Mouse (Mus musculus): ENCODE measurements around the gene Slc26a10.
A peak's percentile ranks its signal among the peaks of the same experiment; 100 is the strongest.

Gene Slc26a10

GRCm38 (mm10) chr10:127127711-127128279 lies 52.6 kb downstream of the Slc26a10 start:
- no peak for DNase-seq

DNA sequence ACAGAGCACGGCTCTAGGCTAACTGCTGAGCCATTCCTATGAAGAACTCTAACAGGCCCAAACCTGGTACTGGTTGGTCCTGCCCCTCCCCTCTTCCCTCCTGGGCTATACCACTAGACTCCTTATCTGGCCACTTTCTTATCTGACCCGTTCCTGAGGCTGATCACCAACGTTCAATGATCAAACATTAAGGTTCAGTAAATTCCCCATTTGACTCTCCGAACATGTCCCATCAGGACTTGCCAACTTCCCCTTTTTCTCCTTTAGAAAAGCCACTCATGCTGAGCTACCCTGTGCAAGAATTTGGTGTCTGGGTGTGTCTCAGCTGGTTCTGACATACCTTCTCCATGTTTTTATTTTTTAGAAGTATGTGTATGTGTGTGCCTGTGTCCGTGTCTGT lies 53.9 kb downstream of the Slc26a10 start:
- no peak for DNase-seq

DNA sequence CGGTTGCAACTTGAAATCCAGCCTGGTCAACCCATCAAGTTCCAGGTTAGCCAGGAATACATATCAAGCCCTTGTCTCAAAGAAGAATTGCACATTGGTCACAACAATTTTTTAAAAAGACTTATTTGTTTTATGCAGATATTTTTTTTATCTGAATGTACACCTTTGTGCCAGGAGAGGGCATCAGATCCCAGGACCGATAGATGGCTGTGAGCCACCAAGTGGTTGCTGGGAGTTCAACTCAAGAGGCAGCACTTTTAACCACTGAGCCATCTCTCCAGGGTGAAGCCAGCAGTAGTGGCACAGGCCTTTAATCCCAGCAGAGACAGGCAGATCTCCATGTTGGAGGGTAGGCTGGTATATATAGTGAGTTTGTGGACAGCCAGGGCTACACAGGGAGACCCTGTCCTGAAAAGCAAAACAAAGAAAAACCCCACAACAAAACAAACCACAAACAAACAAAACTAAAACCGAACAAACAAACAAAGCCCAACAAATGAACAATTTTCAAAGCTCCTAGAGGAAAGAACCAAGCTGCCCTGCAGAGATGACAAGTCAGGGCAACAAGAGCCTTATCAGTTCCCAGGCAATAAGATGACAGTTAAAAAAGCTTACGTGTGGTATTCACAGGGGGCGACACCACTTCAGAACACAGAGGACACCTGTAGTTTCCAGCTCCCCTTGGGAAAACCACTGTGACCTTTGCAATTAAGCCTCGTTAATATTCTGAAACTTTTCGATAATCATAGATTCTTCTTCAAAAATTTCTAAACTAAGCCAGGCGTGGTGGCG lies 55.0 kb downstream of the Slc26a10 start:
- DNase-seq: peak; percentile 36

DNA sequence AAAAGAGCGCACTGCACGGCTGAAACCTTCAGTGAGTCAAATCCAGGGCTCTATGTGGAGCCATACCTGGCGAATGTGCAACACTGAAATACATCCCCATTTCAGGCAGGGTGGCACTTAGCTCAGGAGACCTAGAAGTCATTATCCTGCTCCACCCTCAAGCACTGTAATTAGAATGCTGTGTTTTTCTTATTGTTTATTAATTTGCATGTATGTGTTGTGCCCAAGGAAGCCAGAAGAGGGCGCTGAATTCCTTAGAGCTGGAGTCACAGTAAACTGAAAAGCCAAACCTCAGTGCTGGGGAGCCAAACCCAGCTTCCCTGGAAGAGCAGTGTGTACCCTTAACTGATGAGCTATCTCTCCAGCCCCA lies 57.0 kb downstream of the Slc26a10 start:
- DNase-seq: peak; percentile 78

DNA sequence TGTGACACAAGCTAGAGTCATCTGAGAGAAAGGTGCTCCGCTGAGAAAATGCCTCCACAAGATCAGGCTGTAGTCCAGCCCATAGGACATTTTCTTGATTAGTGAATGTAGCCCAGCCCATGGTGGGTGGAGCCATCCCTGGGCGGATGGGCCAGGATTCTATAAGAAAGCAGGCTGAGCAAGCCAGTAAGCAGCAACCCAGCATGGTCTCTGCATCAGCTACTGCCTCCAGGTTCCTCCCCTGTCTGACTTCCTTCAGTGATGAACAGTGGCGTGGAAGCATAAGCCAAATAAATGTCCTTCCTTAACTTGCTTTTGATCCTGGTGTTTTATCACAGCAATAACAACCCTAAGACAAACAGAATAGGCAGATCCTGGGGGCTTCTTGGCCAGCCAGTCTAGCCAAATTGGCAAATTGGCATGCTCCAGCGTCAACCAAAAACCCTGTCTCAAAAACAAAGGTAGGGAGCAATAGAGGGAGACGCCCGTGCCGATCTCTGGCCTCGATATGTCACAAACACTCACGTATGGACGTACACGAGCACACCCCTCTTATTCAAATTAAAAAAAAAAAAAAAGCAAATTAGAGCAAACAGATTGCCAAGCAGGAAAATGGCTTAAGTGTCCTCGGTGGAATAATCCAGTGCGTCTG lies 57.5 kb downstream of the Slc26a10 start:
- no peak for DNase-seq

- no peak for DNase-seq
These were observed 58.4 kb downstream of the Slc26a10 start for GRCm38 (mm10) chr10:127122018-127122417.
